Mouse (Mus musculus): Measurements from ENCODE around the gene Adcy1.

GRCm38 (mm10) chr11:7064484-7065185 lies 1.3 kb downstream of the Adcy1 start:
- no peak for TF ChIP-seq CTCF (conservative IDR thresholded peaks at IDR 0.05 in 1 of 2, IDR thresholded peaks at IDR 0.05 in 1 of 2; ENCODE audit: low read depth in 2 of 2, low read length in 2 of 2)
- TF ChIP-seq RAD21 (IDR thresholded peaks at IDR 0.05; ENCODE audit: low read depth, low read length), result no peak
- TF ChIP-seq JUND (conservative IDR thresholded peaks at IDR 0.05; ENCODE audit: low read depth, low read length), result no peak
- no peak for TF ChIP-seq E2F4 (IDR thresholded peaks at IDR 0.05; ENCODE audit: insufficient replicate concordance, low read depth, low read length)
- no peak for TF ChIP-seq MEF2A (IDR thresholded peaks at IDR 0.05; ENCODE audit: borderline replicate concordance, low read depth, low read length)
